Mouse (Mus musculus): ENCODE data around the gene Pagr1a.

The Pagr1a gene

DNA sequence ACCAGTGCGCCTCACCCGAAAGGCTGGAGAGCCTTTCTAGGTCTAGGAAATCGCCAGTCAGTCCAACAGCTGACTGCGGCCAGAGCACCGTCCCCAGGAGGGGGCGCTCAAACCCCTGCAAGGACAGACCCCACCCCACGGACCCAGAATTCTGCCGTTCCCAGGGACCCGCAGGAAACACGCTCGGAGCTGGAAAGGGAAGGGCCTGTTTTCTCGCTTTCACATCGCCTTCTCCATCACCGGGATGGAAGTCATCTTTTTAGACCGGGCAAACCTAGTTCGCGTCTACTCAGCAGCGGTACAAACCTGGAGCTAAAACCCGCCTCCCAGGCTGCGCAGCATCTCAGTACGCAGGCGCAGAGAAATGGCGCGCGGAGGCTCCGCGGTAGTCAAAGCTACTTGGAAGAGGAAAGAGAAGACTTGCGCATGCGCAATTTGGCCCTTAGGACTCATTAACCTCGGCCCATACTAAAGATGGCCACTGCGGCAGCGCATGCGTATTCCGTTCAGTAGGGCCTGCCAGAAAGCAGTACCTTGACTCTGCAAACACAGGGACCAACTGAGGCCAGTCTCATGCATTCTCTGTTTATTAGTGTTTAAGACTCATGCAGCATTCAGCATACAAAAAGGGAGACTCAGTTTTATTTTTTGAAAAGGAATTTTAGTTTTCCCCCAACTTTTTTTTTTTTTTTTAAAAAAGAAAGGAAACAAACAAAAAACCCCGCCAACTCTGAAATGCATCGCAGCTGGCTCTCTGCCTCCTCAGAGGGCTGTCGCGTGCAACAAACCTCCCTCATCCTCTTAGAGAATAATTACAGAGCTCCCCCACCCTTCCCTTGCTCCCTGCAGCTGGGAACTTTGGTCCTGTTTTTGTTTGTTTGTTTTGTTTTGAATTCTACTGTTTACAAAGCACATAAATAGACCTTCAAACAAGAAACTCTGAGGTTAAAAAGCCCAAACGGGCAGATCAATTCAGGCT, at the start of gene Pagr1a:
Gene Pagr1a, minus strand, starts transcription at position 382 of the 979 bp plus-strand sequence.
- DNase-seq, result peak; percentile 98

DNA sequence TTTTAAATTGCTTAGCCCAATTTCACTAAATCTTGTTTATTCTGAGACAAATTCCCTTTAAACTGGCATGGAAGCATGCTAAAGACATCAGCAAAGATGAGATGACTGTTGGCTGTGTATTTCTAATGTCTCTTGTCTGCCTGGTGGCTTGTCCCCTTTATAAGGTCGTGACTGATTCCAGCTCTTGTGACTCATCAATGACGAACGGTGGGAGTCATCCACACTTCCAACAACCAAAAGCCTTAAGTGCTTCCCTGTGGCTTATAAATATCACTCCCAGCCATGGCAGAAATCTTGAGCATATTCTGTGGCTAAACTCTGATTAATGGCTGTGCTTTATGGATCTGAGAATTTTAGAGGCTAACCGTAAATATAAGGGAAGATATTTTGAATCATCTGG, 49.2 kb upstream of the Pagr1a start:
- no peak for DNase-seq

DNA sequence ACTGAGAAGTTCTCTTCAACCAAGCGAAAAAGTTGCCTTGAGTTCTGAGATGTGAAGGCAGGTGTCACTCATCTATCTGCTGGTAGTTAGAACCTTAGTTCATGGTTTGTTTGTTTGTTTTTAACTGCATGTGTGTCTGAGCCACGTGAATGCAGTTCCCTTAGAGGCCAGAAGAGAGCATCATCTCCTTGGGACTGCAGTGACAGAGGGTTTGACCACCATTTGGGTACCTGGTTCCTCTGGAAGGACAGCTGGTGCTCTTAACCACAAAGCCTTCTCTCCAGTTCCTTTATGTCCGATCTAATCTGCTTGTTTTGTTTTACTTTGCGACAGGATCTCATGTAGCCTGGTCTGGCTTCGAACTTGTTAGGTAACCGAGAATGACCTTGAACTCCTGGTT, 48.4 kb upstream of the Pagr1a start:
- DNase-seq, result no peak

DNA sequence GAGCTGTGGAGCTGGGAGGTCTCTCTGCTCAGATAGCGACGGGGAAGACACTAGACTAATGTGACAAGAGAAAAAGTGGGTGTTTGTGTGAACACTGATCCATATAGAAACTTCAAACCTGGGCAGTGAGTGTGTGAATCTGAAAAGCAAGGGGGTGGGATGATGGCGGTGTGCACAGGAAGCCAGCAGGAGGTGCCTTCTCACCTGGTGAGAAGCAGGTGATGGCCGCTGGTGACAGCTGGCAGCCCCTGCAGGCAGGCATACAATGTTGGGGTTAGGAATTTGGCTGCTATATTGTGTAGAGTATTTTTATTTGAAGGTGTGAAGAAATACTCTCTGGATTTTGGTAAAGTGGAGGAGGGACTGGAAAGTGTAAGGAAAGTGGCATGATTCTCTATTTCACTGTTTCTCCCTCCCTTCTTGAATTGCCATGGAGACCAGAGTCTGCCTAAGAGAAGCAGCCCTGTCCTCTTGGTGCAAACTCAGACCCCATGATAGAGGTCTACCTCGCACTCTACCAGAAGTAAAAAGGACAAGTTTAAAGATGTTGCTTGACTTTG, 38.0 kb upstream of the Pagr1a start:
- peak; percentile 50 for DNase-seq

DNA sequence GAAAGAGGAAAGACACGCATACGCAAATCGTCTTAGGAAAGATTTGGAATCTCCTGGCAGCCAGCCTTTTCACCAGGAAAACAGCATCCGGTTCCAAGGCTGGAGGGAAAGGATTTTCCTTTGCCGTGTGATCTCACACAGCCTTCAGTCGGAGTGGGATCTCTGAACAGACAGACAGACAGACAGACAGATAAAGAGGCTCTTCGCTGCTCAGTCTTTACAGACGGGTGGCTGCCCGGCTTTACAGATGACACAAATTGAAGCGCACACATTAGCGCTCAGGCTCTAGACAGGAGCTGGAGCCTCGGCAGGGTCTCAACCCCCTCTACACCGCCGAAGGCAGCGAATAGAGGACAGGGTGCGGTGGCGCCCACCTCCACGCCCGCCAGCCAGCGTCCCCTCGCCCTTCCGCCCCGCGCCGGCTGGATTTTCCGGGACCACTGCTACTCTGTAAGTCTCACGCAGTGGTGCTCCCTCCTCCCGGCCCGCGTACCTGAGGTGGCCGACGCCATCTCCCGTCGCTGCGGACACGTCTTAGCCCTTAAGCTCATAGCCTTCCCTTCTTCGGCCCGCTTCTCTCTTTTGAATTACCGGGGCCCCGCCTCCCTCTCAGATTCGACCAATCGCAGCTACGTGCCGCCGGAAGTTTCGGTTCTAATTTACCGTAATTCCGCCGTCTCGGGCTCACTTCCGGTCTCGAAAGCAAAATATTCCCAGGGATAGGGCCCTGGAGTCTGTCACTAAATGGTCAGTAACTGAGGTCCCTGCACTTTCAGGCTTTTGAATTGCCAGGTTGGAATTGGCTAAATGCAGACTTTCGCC, 24.9 kb upstream of the Pagr1a start, which contains the start of gene Kif22:
Gene Kif22, minus strand, starts transcription at position 621 of the 822 bp plus-strand sequence.
- DNase-seq, result peak; percentile 91

DNA sequence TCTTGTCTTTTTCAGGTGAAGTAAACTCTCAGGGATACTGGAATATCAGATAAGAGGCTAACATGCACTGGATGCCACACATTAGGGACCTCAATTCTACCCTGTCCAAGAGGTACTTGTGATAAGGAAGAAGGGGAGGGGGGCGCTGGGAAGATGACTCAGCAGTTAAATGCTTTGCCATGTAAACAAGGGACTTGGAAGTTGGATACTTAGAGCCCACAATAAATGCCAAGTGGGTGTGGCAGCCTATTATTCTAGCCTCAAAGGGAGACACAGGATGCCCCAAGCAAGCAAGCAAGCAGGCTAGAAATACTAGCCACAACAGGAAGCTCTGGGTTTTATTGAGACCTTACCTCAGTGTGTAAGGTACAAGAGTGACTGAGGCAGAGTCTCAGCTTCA, 14.1 kb upstream of the Pagr1a start:
- DNase-seq, result no peak

DNA sequence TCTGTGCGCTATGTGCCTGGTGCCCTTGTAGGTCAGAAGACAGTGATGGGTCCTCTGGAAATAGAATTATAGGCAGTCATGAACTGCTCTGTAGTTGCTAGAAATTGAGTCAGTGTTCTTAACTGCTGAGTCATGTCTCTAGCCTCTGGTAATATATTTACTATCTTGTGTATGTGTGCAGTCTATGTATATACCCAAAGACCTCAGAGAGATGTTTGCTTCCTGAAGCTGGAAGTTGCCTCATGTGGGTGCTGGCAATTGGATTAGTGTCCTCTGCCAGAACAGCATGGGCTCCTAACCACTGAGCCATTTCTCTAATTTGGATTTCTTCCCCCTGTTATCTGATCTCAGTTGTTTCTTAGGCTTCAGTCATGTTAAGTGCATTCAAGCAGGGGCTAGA, 13.0 kb upstream of the Pagr1a start:
- no peak for DNase-seq

DNA sequence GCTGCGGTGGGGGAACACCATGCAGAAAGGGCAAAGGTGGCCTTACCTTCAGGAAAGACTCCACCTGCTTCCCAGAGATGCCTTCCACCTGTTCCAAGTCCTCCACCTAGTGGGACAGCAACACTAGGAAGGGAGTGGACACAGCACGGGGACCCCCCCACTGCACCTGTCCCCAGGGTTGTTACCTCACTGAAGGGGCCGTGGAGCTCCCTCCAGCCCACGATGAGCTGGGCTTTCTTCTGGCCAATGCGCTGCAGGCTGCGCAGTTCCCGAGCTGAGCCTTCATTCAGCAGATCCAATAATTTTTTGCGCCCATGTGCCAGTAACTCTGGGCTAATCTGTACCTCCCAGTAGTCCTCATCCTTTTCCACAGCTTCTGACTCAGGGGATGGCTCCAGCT, 10.7 kb upstream of the Pagr1a start:
- no peak for DNase-seq

DNA sequence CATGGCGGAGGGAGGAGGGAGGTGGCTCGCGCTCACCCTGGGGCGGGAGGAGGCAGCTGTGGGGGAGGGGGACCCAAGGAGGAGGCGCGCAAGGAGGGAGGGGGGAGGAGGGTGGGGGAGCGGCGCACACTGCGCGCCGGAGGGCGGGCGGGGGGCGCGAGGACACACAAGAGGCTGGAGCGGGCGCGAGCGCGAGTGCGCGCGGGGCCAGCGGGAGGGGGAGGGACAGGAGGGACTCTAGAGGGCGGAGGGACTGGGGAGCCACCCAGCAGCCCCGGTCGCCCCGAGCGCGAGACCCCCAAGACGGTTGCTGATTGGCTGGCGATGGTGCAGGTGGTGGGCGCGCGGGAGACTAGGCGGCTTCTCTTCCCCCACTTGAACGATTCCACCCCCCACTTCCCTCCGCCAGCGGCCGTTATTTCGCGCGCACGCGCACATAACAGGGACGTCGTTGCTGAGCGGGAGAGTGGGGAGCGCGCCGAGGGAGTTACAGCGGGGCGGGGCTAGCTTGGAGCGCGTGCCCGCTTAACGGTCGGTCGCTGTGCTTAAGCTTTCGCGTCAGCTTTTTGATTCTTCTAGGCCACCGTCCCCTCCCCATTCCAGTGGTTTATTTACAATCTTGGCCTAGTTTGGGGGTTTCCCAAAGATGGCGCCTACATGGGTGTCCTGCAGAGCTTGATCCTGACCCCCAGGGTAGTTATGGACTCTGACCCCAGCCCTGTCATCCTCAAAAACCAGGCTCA, 10.0 kb upstream of the Pagr1a start, which contains the start of gene Maz:
Gene Maz, minus strand, starts transcription at position 54 of the 743 bp plus-strand sequence.
- peak; percentile 100 for DNase-seq

DNA sequence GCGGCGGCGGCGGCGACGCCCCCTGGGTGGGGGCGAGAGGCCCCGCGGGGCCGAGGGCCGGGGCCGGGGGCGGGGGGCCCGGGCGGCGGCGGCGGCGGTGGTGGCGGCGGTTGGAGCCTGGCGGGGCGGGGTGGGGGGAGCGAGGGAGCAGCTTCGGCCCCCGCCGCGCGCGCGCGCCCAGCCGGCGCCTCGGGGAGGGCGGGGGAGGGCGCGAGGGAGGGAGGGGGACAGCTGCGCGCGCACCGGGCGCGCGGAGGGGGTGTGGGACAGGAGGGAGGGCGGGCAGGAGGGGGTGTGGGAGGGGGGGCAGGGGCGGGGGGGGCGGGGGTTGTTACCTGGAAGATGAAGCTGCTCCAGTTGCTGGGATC, 9.4 kb upstream of the Pagr1a start:
- DNase-seq, result peak; percentile 91

DNA sequence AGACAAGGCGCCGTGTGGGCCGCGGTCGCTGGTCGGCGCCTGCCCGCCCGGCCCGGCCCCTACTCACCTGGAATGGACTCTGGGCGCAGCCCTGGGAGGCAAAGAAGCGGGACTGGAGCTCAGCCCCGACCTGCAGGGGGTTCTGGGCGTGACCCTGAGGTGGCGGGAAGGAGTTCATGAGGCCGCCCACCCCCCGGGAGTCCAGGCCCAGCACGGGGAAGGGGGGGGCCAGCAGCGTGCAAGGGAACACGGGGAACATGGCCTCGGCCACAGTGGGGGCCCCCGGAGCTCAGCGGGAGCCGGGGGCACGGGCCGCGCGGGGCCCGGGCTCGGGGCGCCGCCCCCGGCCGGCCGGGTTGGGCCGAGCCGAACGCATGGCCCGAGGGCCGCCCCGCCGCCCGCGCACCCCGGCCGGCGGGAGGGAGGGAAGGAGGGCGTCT, 9.0 kb upstream of the Pagr1a start:
- peak; percentile 86 for DNase-seq

DNA sequence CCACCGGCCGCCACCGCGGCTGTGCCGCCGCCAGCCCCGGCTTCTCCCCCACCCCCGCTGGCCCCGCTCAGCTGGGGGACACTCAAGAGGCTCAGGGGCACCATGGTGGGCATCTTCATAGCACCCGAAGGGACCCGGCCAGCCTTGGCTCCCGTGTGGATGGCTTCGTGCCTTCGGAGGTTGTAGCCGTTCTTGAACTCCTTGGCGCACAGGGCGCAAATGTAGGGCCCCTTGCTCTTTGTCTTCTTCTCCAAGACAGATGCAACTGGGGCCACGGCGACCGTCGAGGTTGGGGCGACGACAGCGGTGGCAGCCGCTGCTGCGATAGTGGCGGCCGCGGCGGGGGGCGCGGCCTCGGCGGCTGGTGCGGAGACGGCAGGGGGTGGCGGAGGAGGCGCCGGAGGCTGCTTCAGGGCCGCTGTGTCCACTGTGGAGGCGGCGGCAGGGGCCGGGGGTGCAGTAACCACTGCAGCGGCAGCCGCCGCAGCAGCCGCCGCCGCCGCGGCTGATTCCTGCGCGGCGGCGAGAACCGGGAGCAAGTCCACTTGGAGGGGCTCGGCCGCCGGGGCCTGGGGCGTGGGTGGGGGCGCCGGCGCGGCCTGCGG, 8.5 kb upstream of the Pagr1a start:
- DNase-seq, result peak; percentile 71

DNA sequence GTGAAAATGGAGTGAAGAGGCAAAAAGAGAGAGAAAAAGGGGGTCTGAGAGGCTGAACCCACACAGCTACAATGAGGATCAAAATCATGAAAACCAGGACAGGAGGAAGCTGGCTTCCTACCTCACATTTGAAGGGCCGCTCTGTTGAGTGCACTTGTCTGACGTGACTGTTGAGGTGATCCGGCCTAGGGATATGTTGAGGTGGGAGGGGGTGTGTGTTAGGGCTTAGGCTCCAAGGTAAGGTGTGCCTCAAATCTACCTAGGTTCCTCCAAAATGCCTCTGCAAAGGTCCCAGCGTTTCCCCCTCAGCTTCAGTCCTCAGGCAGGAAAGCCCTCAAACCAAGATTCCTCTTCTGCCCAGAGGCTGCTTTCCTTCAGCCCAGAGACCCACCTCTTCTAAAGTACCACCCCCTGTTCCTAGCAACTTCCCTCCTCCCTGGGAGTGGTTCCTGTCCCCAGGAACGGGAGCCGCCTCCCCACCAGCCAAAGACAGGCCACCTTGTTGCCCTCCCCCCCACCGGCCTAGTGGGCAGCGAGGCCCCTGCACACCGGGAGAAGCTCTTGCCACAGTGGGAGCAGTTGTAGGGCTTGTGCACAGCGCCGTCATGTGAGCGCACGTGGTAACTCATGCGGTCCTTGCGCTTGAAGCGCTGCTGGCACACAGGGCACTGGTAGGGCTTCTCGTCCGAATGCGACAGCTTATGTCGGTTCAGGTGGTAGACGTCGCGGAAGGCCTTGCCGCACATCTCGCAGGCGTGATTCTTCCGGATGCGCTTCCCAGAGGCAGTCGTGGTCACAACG, 7.8 kb upstream of the Pagr1a start:
- DNase-seq, result peak; percentile 89

DNA sequence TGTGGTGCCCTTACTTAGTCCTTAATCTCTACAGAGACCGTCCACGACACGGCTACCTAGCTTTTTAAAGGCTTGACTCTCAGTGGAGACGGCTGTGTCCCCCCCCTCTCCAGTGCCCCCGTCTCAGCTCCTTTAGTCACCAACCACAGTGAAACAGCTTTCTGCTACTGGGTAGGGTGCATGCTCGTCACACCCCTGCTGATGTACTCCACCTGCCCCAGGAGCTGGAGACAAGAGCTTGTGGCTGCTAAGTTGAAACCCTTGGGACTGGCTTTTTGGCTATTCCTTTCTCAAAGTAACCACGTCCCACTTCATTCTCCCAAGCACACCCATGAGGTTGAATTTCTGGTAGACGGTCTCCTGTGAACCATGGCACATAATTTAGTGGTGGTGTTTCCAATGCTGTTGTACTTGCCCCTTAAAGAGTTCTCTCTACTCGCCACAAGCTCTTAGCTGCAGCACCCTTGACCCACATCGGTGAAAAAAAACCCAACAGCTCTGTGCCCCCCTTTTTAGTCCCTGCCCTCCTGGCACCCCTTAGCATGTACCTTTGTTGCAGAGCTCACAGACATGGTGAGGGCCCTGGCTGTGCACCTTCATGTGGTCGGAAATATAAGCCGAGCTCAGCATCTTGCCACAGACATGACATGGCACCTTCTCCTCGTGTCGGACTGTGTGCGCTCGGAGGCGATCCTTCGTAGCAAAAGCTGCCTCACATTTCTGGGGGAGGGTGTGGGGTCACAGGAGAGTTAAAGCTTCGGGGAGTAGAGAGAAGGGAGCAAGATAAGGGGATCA, 6.9 kb upstream of the Pagr1a start:
- peak; percentile 78 for DNase-seq

DNA sequence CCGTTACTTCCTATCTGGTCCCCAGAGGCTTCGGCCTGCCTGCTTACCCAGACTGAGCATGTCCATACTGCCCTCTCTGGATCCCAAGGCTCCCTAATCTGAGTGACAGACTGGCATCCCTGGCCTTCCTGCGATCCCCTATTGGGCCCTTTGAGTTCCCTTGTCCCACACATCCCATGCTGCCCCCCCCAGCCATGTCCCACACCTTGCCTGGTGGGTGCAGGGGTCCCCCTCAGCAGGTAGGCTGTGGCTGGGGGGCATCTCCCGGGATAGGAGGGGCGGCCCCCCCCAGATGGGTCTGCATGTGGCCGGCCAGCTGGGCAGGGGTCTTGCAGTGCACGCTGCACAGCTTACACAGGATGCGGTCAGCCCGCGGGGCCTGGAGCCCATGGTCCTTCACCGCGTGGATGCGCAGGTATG, 6.1 kb upstream of the Pagr1a start:
- DNase-seq, result peak; percentile 42

DNA sequence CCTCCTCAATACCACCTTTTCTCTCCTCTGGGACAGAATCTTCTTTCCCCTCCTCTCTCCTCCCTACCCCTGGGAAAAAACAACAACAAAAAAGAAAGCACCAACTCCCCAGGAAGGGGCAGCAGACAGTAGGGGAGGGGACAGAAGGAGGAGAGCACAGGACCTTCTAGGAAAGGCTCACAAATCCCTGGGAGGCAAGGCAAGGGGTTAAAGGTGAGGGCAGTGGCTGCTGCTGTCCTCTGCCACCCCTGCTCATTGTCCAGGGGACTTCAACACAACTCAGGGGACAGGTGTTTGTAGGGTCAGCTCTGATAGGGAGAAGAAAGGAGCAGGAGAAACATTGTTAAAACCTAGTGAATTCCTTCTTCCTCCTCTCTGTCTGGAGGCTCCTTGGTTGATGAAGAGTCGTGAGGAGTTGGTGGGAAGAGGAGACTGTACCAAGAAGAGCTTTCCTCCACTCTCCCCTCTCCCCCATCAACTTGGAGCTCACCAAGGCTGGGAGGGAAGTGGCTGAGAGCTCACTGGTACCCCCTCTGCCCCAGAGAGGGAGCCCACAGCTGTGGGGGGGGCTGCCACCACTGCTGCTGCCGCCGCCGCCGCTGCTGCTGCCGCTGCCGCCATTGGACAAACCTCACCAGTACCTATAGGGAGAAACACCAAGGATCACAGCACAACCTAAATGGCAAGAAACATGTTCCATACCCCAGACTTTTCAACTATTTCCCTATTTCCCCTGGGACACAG, 5.5 kb upstream of the Pagr1a start:
- peak; percentile 58 for DNase-seq

DNA sequence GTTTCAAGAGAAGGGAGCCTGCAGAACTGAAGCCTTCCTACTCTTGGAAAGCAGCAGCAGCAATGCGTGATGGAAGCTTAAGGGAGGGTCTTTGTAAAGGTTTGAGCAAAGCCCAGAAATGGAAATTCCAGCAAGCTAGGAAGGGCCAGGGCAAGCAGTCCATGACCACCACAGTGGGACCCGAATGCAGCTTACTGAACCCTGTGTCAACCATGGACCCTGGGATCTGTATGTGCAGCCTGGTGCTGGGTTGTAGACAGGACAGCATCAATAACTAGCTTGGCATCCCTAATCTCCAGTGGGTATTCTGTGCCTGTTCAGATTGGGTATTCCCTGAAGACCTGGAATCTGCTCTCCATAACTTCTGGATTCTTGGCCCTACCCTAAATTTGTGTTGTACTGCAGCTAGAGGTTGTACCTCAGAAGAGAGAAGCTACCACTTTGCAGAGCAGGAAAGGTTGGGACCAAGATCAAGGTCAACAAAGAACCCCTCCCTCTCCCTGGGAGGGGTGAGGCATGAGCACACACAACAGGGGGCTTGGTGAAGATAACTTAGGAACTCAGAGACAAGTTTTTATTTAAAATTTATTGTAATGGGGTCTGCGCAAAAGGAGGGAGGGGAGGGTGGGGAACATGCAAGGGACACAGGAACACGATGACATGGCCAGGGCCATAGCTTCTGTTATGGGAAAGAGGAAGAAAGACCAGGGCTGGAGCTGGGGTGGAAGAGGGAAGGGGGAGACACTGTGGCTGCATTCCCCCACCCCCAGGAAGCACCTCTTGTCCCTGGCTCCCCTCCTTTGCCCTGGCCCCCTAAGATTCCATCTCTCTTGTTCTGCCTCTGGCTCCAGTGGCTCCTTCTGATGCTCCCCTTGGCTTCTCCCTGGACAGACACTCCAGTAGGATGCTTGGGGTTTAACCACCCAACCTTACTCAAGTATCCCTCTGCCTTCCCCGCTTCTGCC, 4.7 kb upstream of the Pagr1a start:
- peak; percentile 27 for DNase-seq

DNA sequence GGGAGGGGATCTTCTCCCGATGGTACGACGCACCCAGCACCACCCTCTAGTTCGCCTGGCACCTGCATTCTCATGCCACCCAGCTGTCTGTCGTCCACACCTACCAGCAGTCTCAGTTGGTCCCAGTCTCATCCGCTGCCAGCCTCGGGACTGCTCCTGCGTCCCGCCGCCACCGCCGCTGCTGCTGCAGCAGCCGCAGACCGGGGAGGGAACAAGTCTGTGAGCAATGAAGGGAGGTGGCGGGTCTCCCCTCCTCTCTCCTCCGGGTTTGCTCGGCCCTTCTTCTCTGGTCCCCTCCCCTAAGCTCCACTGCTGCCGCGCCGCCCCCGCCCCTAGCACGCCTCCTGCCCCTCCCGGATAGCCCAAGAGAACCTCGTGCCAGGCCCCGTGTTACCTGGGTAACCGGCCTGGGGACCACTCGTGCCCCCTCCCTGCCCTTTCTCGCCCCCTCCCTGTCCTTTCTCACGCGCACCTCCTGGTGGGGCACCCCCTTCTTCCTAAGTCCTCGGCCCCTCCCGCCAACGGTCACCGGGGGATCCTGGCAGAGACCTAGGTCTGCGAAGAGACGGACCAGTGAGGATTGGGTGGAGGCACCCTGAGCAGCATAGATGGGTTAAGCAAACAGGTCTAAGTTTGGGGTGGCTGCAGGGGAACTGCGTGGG, 3.9 kb upstream of the Pagr1a start, which contains the start of the genes Gm42742 and Prrt2:
Gene Gm42742, minus strand, starts transcription at position 197 of the 662 bp plus-strand sequence.
Gene Prrt2, minus strand, starts transcription at position 311 of the 662 bp plus-strand sequence.
- DNase-seq, result peak; percentile 80
